Mouse (Mus musculus): Measurements from ENCODE around the gene Plppr3.
"Not testable (repeated sequence)": the region's sequence is repeated elsewhere in the genome, so short reads cannot be mapped to it uniquely, and the experiment has no call there.

The Plppr3 gene

GRCm38 (mm10) chr10:79900951-79901410, 26.5 kb upstream of the Plppr3 start:
- DNase-seq, result no peak

GRCm38 (mm10) chr10:79897316-79898245, 23.1 kb upstream of the Plppr3 start:
- peak in 1 of 2 experiments; percentile 11 for DNase-seq

- no peak for DNase-seq
Measured at GRCm38 (mm10) chr10:79896814-79897213, 22.4 kb upstream of the Plppr3 start.

- peak in 1 of 2 experiments; percentile 28 for DNase-seq
Measured at GRCm38 (mm10) chr10:79896306-79896705, 21.9 kb upstream of the Plppr3 start.

GRCm38 (mm10) chr10:79892451-79893118, 18.2 kb upstream of the Plppr3 start:
- DNase-seq, result peak; percentile 87 to 93

- DNase-seq, result no peak
Measured at GRCm38 (mm10) chr10:79890670-79891069, 16.2 kb upstream of the Plppr3 start, which contains the start of gene Cfd. Gene Cfd (plus strand): TSS chr10:79890853.

GRCm38 (mm10) chr10:79889386-79889785, 15.0 kb upstream of the Plppr3 start:
- DNase-seq, result no peak

GRCm38 (mm10) chr10:79886611-79887010, 12.2 kb upstream of the Plppr3 start:
- no peak for DNase-seq

GRCm38 (mm10) chr10:79886054-79886453, 11.6 kb upstream of the Plppr3 start, which contains the start of gene Elane:
Gene Elane (plus strand): TSS chr10:79886247.
- DNase-seq, result no peak

- DNase-seq, result not testable (repeated sequence)
Measured at GRCm38 (mm10) chr10:79884938-79885337, 10.5 kb upstream of the Plppr3 start.

- peak in 1 of 2 experiments; percentile 69 for DNase-seq
Measured at GRCm38 (mm10) chr10:79884446-79884845, 10.0 kb upstream of the Plppr3 start.

GRCm38 (mm10) chr10:79883297-79884084, 9.1 kb upstream of the Plppr3 start:
- DNase-seq, result peak; percentile 87 to 91

- DNase-seq, result peak in 1 of 2 experiments; percentile 40
Measured at GRCm38 (mm10) chr10:79881981-79882380, 7.5 kb upstream of the Plppr3 start.

- DNase-seq, result no peak
Measured at GRCm38 (mm10) chr10:79880721-79881120, 6.3 kb upstream of the Plppr3 start.

- no peak for DNase-seq
Measured at GRCm38 (mm10) chr10:79879527-79879926, 5.1 kb upstream of the Plppr3 start.

- no peak for DNase-seq
Measured at GRCm38 (mm10) chr10:79877757-79878156, 3.3 kb upstream of the Plppr3 start.

GRCm38 (mm10) chr10:79877174-79877573, 2.7 kb upstream of the Plppr3 start:
- DNase-seq, result no peak

- DNase-seq, result no peak
Measured at GRCm38 (mm10) chr10:79873715-79874289, 632 bp downstream of the Plppr3 start.

- DNase-seq, result no peak
Measured at GRCm38 (mm10) chr10:79873313-79873712, 1.1 kb downstream of the Plppr3 start.

- DNase-seq, result no peak
Measured at GRCm38 (mm10) chr10:79872862-79873261, 1.6 kb downstream of the Plppr3 start.

- DNase-seq, result no peak
Measured at GRCm38 (mm10) chr10:79871845-79872244, 2.6 kb downstream of the Plppr3 start.

GRCm38 (mm10) chr10:79866601-79867000, 7.8 kb downstream of the Plppr3 start:
- DNase-seq, result no peak

Measured in cerebellum, postnatal 25 days (tissue).